Mouse (Mus musculus): Measurements from ENCODE around the gene Ptprk. TPM values are rescaled to one million over a fixed set of nuclear protein-coding genes. Genes with fewer than 3 reads are reported as not detected.

Ptprk gene
- total and polyA plus RNA-seq, 2 experiments from 2014 or later, result 25.4 to 43.4 TPM

DNA sequence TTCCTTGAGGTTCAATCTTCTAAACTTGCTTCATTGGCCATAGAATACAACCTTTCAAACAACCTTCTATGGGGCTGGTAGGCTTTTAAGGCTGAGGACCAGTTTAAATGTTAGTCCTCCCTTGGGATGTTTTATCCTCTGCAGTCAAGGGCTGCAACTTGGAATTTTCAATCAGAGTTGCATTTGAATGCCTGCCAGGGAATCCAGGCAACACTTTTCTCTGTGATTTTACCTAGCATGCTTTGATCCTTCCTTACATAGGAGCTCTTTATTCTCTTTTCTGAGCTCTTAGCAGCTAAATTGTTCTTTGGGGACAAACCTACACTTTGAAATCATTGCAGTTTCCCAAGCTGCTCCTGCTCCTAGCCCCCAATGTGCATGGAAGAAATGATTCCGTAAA, 149.8 kb downstream of the Ptprk start:
- Histone ChIP-seq H3K4me1 (ENCODE audit: insufficient read depth, low read length) (0 out of 2 replicates have a peak, but pooled peaks cover 2% of the 10 kb centered on the region), H3K27me3 (ENCODE audit: insufficient read depth, low read length) (no peaks in the 10 kb centered on the region), H3K9ac (replicated peaks; ENCODE audit: low read length, poor library complexity, severe bottlenecking) (no peak overlapping the region), H3K9me3 (ENCODE audit: low read length) (no peaks in the 10 kb centered on the region), H3K27ac (ENCODE audit: low read depth, low read length) (no peak overlapping the region), H3K4me3 (ENCODE audit: low read depth, low read length) (no peak overlapping the region), H3K36me3 (ENCODE audit: insufficient read depth, low read length) (no peaks in the 10 kb centered on the region), H3K4me2 (ENCODE audit: low read depth, low read length, poor library complexity, severe bottlenecking) (no peak overlapping the region)
- ATAC-seq (ENCODE audit: low FRiP score) (no peak), DNase-seq (ENCODE audit: low spot score) (no peak)
- TF ChIP-seq CTCF (IDR thresholded peaks at IDR 0.05), result no peak
- WGBS, result 53% methylated on average over 1 of the region's 1 CpGs

DNA sequence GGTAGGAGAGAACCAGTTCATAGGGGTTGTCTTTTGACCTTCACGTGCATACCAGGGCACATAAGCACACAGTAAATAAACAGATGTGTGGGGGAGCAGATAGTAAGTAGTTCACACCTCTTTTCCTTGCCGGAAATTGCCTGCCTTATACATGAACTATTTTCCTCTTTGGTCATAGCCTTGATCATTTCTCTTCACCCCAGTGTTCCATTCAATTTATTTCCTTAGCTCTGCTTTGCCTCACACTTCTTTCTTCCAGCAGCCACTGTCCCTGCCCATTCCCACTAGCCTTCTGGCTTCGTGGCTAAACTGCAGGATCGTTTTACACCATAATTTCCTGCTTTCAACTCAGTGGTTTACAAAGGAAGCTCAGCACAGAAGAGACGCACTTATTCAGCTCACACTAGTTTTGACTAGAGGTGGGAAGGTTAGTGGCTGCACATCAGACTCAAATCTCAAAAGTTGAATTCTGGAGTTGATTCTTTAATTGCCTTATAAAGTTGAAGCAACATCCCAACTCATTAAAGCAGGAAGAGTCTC, 151.0 kb downstream of the Ptprk start:
- H3K4me3 ChIP-seq (ENCODE audit: low read depth, low read length), result no peak overlapping the region
- 0 out of 2 replicates have a peak, but pooled peaks cover 2% of the 10 kb centered on the region for H3K4me1 ChIP-seq (ENCODE audit: insufficient read depth, low read length)
- H3K36me3 ChIP-seq (ENCODE audit: insufficient read depth, low read length), result no peaks in the 10 kb centered on the region
- H3K4me2 ChIP-seq (ENCODE audit: low read depth, low read length, poor library complexity, severe bottlenecking), result no peak overlapping the region
- H3K27ac ChIP-seq (ENCODE audit: low read depth, low read length), result no peak overlapping the region
- no peak for ATAC-seq (ENCODE audit: low FRiP score)
- TF ChIP-seq CTCF (IDR thresholded peaks at IDR 0.05), result no peak
- WGBS, result 59% methylated on average over 5 of the region's 5 CpGs
- no peaks in the 10 kb centered on the region for H3K9me3 ChIP-seq (ENCODE audit: low read length)
- no peak for DNase-seq (ENCODE audit: low spot score)
- H3K9ac ChIP-seq (replicated peaks; ENCODE audit: low read length, poor library complexity, severe bottlenecking), result no peak overlapping the region
- no peaks in the 10 kb centered on the region for H3K27me3 ChIP-seq (ENCODE audit: insufficient read depth, low read length)

DNA sequence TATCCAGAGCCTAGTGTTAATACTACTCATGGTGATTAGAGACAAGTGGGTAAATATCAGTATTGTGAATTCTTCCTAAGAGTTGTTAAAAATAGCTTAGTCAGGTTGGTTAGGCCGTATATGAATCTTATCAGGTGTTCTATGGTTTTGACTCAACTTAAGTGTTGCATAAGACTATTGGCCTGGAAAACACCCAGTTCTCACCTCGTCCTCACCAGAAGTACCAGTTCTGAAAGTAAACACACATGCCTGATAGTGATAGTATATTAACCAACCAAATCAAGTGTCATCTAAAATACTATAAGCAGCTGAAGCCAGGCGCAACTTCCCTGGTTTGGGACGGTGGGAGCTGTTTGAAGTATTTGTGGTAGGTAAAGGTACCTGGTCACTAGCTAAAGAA, 153.1 kb downstream of the Ptprk start:
- no peaks in the 10 kb centered on the region for H3K36me3 ChIP-seq (ENCODE audit: insufficient read depth, low read length)
- 95% methylated on average over 4 of the region's 4 CpGs for WGBS
- H3K27ac ChIP-seq (ENCODE audit: low read depth, low read length), result no peak overlapping the region
- DNase-seq (ENCODE audit: low spot score) (no peak), ATAC-seq (ENCODE audit: low FRiP score) (no peak)
- H3K4me1 ChIP-seq (ENCODE audit: insufficient read depth, low read length), result peaks cover 5% of the 10 kb centered on the region; the same call in 1 of the 2 replicates
- no peak for TF ChIP-seq CTCF (IDR thresholded peaks at IDR 0.05)
- H3K9me3 ChIP-seq (ENCODE audit: low read length), result no peaks in the 10 kb centered on the region
- H3K4me3 ChIP-seq (ENCODE audit: low read depth, low read length), result no peak overlapping the region
- H3K4me2 ChIP-seq (ENCODE audit: low read depth, low read length, poor library complexity, severe bottlenecking), result no peak overlapping the region
- H3K9ac ChIP-seq (replicated peaks; ENCODE audit: low read length, poor library complexity, severe bottlenecking), result no peak overlapping the region
- H3K27me3 ChIP-seq (ENCODE audit: insufficient read depth, low read length), result no peaks in the 10 kb centered on the region

DNA sequence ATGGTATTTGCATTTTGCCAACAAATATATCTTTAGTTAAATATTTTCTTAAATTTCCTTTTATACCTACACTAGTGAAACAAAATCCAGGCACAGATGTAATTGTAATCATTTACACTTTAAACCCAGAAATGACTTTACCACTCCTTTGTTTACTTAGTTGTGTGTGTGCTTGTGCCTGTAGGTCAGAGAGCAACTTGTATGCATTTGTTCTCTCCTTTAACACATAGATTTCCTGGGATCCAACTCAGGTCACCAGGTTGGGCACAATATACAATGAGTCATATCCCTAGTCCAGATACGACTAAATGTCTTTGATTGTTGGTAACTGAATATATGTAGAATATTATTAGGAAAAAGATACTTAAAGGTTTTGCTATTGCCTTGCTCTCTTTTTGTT, 153.6 kb downstream of the Ptprk start:
- Histone ChIP-seq H3K4me3 (ENCODE audit: low read depth, low read length) (no peak overlapping the region), H3K36me3 (ENCODE audit: insufficient read depth, low read length) (no peaks in the 10 kb centered on the region), H3K4me2 (ENCODE audit: low read depth, low read length, poor library complexity, severe bottlenecking) (no peak overlapping the region), H3K4me1 (ENCODE audit: insufficient read depth, low read length) (peaks cover 5% of the 10 kb centered on the region; the same call in 1 of the 2 replicates), H3K27me3 (ENCODE audit: insufficient read depth, low read length) (no peaks in the 10 kb centered on the region), H3K9ac (replicated peaks; ENCODE audit: low read length, poor library complexity, severe bottlenecking) (no peak overlapping the region), H3K9me3 (ENCODE audit: low read length) (no peaks in the 10 kb centered on the region), H3K27ac (ENCODE audit: low read depth, low read length) (no peak overlapping the region)
- no peak for ATAC-seq (ENCODE audit: low FRiP score)
- WGBS, result 91% methylated on average over 1 of the region's 1 CpGs
- DNase-seq (ENCODE audit: low spot score), result no peak
- no peak for TF ChIP-seq CTCF (IDR thresholded peaks at IDR 0.05)

DNA sequence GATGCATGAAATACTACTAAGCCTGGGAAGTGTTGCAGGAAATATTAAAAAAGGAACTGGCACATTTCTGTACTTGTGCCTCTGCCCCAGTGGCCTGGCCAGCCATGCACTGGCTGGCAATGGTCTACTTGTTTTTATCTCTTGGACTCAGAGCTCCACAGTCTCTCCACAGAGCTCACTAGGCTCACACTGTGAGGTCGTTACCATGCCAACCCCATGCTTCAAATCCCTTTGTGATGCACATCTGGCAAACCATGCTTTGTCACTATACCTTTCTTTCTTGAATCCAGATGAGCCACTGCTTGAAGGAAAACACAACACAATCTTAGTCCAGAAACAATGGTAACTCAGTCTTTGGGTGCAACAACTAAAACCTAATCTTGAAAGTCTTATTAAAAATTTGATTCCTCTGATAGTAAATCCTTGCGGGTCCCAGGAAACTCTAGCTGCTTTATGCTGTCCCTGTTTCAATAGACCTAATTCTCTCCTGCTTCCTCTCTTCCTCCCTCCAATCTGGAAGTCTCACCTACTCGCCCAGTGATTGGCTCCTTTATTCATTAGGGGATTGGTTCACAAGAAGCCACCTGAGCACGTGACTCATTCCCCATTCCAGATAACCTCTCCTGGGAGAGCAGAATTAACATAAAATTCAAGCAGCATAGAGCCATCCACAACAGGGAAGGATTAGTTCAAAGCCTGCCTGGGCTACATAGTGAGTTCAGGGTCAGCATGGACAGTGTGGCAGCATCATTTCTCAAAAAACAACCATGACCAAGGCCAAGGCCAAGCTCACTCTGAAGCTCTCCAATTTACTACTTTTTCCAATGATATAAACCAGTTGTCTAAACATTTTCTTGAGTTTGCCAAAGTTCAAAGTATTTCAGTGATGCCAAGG, 157.9 kb downstream of the Ptprk start:
- peak; percentile 30 for DNase-seq (ENCODE audit: low spot score)
- no peak overlapping the region for H3K4me3 ChIP-seq (ENCODE audit: low read depth, low read length)
- peaks cover 3% of the 10 kb centered on the region; the same call in 1 of the 2 replicates for H3K4me1 ChIP-seq (ENCODE audit: insufficient read depth, low read length)
- H3K9me3 ChIP-seq (ENCODE audit: low read length), result no peaks in the 10 kb centered on the region
- no peak for TF ChIP-seq CTCF (IDR thresholded peaks at IDR 0.05)
- no peak overlapping the region for H3K27ac ChIP-seq (ENCODE audit: low read depth, low read length)
- no peaks in the 10 kb centered on the region for H3K27me3 ChIP-seq (ENCODE audit: insufficient read depth, low read length)
- no peaks in the 10 kb centered on the region for H3K36me3 ChIP-seq (ENCODE audit: insufficient read depth, low read length)
- 11% methylated on average over 4 of the region's 4 CpGs for WGBS
- H3K4me2 ChIP-seq (ENCODE audit: low read depth, low read length, poor library complexity, severe bottlenecking), result no peak overlapping the region
- H3K9ac ChIP-seq (replicated peaks; ENCODE audit: low read length, poor library complexity, severe bottlenecking), result no peak overlapping the region
- ATAC-seq (ENCODE audit: low FRiP score), result no peak

DNA sequence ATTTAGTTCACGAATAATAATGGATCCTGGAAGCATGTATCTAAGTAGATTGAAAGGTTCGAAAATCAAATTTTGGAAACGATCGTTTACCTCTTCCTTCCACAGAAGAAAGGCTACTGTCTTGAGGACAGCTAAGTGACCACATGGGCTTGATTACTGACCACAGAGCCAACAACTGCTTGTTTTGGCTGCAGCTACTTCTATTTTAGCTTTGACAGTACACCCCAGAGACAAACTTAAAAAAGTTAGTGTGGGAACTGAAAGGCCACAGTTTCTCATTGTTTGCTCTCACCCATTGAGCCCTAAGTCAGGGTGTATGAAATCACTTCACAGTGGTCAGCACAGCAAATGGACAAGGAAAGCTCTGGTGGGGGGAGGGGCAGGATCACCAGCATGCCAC, 174.4 kb downstream of the Ptprk start:
- H3K4me1 ChIP-seq (ENCODE audit: insufficient read depth, low read length), result no peaks in the 10 kb centered on the region
- DNase-seq (ENCODE audit: low spot score) (no peak), ATAC-seq (ENCODE audit: low FRiP score) (no peak)
- no peak for TF ChIP-seq CTCF (IDR thresholded peaks at IDR 0.05)
- H3K27ac ChIP-seq (ENCODE audit: low read depth, low read length), result no peak overlapping the region
- no peaks in the 10 kb centered on the region for H3K27me3 ChIP-seq (ENCODE audit: insufficient read depth, low read length)
- H3K36me3 ChIP-seq (ENCODE audit: insufficient read depth, low read length), result no peaks in the 10 kb centered on the region
- H3K4me2 ChIP-seq (ENCODE audit: low read depth, low read length, poor library complexity, severe bottlenecking), result no peak overlapping the region
- H3K4me3 ChIP-seq (ENCODE audit: low read depth, low read length), result no peak overlapping the region
- 81% methylated on average over 4 of the region's 4 CpGs for WGBS
- H3K9ac ChIP-seq (replicated peaks; ENCODE audit: low read length, poor library complexity, severe bottlenecking), result no peak overlapping the region
- H3K9me3 ChIP-seq (ENCODE audit: low read length), result no peaks in the 10 kb centered on the region
